Mouse (Mus musculus) inflammation-experienced regulatory T-cells, adult 6 months (primary cell): ENCODE results near the gene Sptb. TPM values are rescaled to one million over a fixed set of nuclear protein-coding genes. Genes with fewer than 3 reads are reported as not detected.

Experiments used
- ATAC-seq: one replicate; pipeline ENCODE4 v1.8.0; 2017
- polyA plus RNA-seq, 3 experiments: library from polyadenylated mRNA; unstranded; fragments of 100-300 nt; shearing (Covaris generic); gene quantifications; one replicate each; pipeline ENCODE4 v1.2.1; 2017

The Sptb gene
- 1 to 10 TPM in 1 of 3 experiments, under 1 TPM in 2; 0.10 to 1.1 (median 0.95) TPM for polyA plus RNA-seq

GRCm38 (mm10) chr12:76710351-76711100 is at the start of gene Sptb:
Gene Sptb, minus strand, starts transcription at chr12:76710547.
- peak; percentile 47 for ATAC-seq

DNA sequence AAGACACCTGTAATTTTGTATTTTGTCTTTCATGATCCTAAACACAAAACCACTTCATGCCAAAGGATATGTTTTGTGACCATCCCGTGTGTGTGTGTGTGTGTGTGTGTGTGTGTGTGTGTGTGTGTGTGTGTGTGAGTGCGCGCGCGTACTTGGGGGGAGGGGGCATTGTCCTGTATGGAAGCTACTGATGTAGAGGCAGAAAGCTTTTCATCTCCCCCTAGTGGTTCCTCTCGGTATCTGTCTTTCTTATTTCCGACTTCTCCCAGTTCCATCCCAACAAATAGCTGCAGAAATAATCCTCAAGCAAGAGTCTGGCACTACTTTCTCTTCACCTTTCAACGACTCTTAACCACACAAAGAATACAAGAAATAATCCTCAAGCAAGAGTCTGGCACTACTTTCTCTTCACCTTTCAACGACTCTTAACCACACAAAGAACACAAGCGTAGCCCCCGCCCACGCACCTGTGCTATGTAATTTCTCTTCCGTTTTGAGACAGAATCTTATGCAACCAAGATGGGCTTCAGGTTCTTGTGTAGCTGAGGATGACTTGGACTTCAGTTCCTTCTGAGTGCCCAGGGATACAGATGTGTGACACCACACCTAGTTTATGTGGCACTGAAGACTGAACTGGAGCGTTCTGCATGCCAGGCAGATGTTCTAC is 42.4 kb upstream of the Sptb start:
- peak; percentile 95 for ATAC-seq

GRCm38 (mm10) chr12:76750866-76751459 is 40.6 kb upstream of the Sptb start:
- ATAC-seq = no peak

DNA sequence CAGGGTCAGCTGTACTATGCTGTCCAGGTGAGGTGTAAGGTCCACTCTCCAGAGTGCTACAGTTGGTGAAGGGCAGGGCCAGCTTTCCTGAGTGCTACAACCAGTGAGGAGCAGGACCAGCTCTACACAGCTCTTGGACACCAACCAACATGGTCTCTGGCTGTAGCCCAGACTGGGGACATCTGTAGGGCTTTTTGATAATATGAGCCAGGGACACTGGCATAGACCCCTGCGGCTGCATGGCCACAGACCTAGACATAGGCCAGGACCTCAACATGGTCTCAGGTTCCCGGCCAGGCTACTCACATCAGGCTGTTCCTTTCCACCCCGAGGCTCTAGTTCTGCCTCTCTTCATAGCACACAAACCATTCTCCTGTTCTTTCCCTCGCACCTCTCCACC is 17.6 kb upstream of the Sptb start:
- ATAC-seq = no peak

GRCm38 (mm10) chr12:76722026-76722425 is 11.7 kb upstream of the Sptb start:
- no peak for ATAC-seq

DNA sequence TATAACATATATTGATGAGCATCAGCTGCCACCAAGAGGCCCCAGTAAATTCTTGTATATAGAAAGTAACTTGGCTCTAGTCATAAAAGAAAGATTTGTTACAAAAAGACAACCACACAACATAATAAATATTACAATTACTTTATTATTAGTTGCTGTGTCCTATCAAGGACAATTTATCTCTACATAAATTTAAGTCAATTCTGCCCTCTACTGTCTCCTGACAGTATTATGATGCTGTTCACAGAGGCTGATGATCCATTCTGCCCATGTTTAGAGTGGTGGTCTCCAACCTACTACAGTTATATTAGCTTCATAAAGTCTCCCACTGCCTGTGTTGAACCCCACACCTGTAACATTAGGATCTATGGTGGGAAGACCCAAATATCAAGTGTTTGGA is 10.2 kb upstream of the Sptb start:
- ATAC-seq = no peak

- no peak for ATAC-seq
Observed at GRCm38 (mm10) chr12:76718384-76718783, 8.0 kb upstream of the Sptb start.

DNA sequence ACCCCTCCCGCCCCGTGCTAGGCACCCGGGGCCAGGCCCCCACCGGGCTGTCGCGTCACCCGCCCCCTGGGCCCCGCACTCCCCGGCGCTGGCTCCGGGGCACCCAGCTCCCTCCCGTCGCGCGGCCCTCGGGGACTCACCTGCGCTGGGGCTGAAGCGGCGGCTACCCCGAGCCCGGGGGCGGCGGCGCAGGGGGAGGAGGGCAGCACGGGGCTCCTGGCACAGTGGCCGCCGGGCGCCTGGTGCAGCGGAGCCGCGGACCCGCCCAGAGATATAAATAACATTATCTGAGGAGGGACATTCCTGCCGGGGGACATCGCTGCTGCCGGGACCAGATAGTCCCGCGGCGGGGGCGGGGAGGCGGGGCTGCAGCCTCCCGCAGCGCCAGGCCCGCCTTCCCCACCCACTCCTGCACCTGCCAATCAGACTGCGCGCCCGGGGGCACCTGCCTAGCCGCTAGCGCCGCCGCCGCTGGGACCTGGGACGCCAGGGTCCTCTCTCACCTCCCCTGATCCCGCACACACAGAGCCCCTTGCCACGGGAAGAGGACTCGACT is 474 bp downstream of the Sptb start:
- ATAC-seq = peak; percentile 80

DNA sequence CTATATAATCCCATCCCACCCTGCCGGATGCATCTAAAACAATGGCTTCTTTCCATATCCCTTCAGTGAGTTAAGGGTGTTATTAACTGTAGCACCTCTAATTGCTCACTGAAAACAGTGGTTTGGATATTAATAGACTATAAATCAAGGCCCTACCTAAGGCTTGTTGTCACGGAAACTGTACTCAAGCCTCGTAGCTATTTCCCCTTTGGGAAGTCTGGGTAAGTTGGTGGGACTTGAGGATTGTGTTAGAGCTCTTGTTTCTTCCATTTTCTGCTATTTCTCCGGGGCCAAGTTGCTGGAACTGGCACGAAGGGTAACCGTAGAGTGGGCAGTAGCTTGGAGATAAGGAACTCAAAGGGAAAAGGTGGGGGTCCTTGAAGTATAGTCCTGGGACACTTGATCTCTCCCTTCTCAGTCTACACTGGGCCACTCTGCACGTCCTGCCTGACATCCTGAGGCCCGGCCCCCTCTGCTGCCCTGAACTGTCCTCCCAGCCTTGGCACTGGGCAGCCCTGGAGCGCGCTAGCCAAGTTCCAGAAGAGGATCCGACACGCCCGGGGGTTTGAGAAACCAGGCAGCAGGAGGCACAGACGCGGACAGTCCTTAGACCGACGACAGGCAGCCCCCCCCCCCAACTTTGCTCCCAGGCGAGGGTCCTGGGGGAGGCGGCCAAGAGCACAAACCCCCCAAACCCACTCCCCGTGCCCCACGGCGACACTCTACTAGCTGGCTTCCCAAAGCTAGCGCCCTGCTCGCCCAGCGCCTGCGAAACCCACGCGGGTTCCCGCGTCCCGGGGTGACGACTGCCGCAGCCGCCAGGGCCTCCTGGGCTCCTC is 1.2 kb downstream of the Sptb start:
- ATAC-seq = no peak

DNA sequence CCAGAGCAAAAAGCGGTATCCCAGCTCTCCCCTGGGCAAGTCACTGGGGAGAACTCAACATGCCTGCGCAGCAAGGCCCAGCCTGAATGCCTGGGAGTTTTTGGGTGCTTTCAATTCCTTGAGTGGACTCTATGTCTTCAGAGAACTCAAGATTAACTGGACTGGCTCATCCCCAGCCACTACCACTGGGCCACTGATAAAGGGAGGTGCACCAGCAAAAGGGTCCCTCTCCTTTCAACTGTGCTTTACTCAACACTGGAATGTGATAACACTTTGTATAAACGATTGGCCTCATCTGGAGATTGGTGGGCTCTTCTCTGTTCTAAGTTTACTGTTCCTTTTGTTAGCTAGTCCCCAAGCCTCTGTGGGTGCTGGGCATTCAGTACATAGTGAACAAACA is 2.2 kb downstream of the Sptb start:
- ATAC-seq = no peak

GRCm38 (mm10) chr12:76696380-76696935 is 13.9 kb downstream of the Sptb start:
- ATAC-seq = no peak

GRCm38 (mm10) chr12:76695773-76696172 is 14.6 kb downstream of the Sptb start:
- ATAC-seq = no peak

DNA sequence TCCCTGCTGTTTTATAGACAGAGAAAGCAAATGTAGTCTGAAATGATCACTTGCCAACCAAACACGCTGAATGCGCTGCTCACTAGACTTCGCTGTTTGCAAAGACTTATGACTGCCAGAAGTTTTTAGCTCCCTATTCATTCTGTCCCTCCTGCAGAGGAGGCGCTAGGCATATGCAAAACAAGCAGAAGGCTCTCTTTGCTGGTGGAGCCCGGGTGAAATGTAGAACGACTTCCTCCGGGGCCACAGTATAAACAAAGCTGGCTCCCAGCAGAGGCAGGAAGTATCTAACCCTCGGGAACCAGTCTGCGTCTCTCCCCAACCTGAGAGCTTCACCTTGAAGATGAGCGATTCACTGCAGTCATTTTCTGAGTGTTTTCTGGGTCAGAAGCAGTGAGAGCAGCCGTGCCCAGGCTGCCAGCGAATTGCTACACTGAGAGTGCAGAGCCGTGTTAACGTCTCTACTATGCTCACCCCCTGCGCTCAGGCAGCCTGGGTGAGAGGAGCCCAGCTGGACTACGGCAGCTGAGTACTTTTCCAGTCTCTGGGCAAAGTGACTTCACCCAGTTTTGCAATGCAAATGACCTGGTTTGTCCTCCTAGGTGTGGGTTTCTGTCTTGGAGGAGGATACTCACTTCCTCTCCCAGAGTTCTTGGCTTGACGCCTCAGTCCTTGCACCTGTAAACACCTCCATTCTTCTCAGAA is 15.4 kb downstream of the Sptb start:
- peak; percentile 95 for ATAC-seq

- no peak for ATAC-seq
Observed at GRCm38 (mm10) chr12:76687498-76688200, 22.7 kb downstream of the Sptb start.

- no peak for ATAC-seq
Observed at GRCm38 (mm10) chr12:76685647-76686046, 24.7 kb downstream of the Sptb start.

GRCm38 (mm10) chr12:76684493-76684892 is 25.9 kb downstream of the Sptb start:
- no peak for ATAC-seq

DNA sequence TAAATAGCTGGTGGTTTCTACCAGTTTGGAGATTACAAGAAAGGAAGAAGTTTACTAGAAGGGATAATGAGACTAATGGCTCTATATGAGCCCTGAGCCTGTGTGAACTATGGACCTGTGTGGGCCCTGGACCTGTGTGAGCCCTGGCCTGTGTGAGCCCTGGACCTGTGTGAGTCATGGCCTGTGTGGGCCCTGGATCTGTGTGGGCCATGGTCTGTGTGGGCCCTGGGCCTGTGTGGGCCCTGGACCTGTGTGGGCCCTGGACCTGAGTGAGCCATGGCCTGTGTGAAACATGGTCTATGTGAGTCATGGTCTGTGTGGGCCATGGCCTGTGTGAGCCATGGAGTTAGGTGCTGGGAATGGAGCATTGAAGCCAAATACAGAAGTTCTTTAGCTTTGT is 28.4 kb downstream of the Sptb start:
- ATAC-seq = no peak

- ATAC-seq = no peak
Observed at GRCm38 (mm10) chr12:76677068-76677467, 33.3 kb downstream of the Sptb start.

GRCm38 (mm10) chr12:76676477-76676876 is 33.9 kb downstream of the Sptb start:
- ATAC-seq = no peak

GRCm38 (mm10) chr12:76675364-76675763 is 35.0 kb downstream of the Sptb start:
- no peak for ATAC-seq

DNA sequence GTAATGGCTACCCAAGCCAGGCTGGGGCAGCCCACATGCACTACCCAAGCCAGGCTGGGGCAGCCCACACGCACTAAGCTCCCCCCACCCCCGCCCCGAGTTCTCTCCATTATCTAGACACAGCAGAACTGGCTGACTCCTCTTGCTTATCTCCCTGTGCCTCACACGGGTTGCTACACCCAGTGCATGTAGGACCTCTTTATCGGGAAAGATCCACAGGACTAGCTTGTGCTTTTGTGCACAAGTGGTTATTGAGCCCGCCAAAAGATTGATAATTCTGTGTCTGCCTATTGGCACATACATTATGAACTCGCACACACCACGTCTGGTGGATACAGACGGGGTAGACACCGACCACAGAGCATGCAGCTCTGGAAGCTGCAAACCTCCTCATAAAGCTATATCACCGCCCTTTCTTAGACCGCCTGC is 36.5 kb downstream of the Sptb start:
- ATAC-seq = no peak
